Mouse (Mus musculus): Measurements from ENCODE around the gene Gabbr1. TPM values are rescaled to one million over a fixed set of nuclear protein-coding genes. Genes with fewer than 3 reads are reported as not detected.

Gabbr1 gene
- polyA plus RNA-seq, 1 experiment from 2014 or later: 8.1 TPM

GRCm38 (mm10) chr17:37078990-37079389 is 33.2 kb downstream of the Gabbr1 start:
- WGBS: 29% methylated on average over 2 of the region's 2 CpGs
- Histone ChIP-seq H3K9me3 (ENCODE audit: control insufficient read depth, low read length) (no peaks in the 10 kb centered on the region), H3K27ac (ENCODE audit: low read depth, low read length) (no peak overlapping the region), H3K36me3 (ENCODE audit: control insufficient read depth, insufficient read depth, low read length) (peaks cover 12% of the 10 kb centered on the region; the same call in 1 of the 2 replicates), H3K27me3 (ENCODE audit: control insufficient read depth, insufficient read depth, low read length) (no peaks in the 10 kb centered on the region), H3K4me3 (ENCODE audit: low read length) (no peak overlapping the region), H3K4me1 (ENCODE audit: control insufficient read depth, insufficient read depth, low read length) (no peaks in the 10 kb centered on the region), H3K4me2 (replicated peaks; ENCODE audit: low read depth, low read length) (no peak overlapping the region), H3K9ac (ENCODE audit: low read depth, low read length) (no peak overlapping the region)
- ATAC-seq (ENCODE audit: low FRiP score, low TSS enrichment): no peak

GRCm38 (mm10) chr17:37080119-37080518 is 34.4 kb downstream of the Gabbr1 start:
- H3K9ac ChIP-seq (ENCODE audit: low read depth, low read length): no peak overlapping the region
- no peaks in the 10 kb centered on the region for H3K27me3 ChIP-seq (ENCODE audit: control insufficient read depth, insufficient read depth, low read length)
- H3K27ac ChIP-seq (ENCODE audit: low read depth, low read length): no peak overlapping the region
- no peak overlapping the region for H3K4me2 ChIP-seq (replicated peaks; ENCODE audit: low read depth, low read length)
- peaks cover 4% of the 10 kb centered on the region; the same call in 1 of the 2 replicates for H3K36me3 ChIP-seq (ENCODE audit: control insufficient read depth, insufficient read depth, low read length)
- no peak overlapping the region for H3K4me3 ChIP-seq (ENCODE audit: low read length)
- WGBS: 16% methylated on average over 5 of the region's 5 CpGs
- H3K4me1 ChIP-seq (ENCODE audit: control insufficient read depth, insufficient read depth, low read length): no peaks in the 10 kb centered on the region
- ATAC-seq (ENCODE audit: low FRiP score, low TSS enrichment): no peak
- H3K9me3 ChIP-seq (ENCODE audit: control insufficient read depth, low read length): no peaks in the 10 kb centered on the region

GRCm38 (mm10) chr17:37081659-37082058 is 35.9 kb downstream of the Gabbr1 start:
- H3K4me1 ChIP-seq (ENCODE audit: control insufficient read depth, insufficient read depth, low read length): no peaks in the 10 kb centered on the region
- no peak overlapping the region for H3K4me3 ChIP-seq (ENCODE audit: low read length)
- no peak for ATAC-seq (ENCODE audit: low FRiP score, low TSS enrichment)
- 94% methylated on average over 4 of the region's 4 CpGs for WGBS
- H3K27ac ChIP-seq (ENCODE audit: low read depth, low read length): no peak overlapping the region
- no peaks in the 10 kb centered on the region for H3K9me3 ChIP-seq (ENCODE audit: control insufficient read depth, low read length)
- peaks cover 2% of the 10 kb centered on the region; the same call in 1 of the 2 replicates for H3K36me3 ChIP-seq (ENCODE audit: control insufficient read depth, insufficient read depth, low read length)
- H3K4me2 ChIP-seq (replicated peaks; ENCODE audit: low read depth, low read length): no peak overlapping the region
- H3K9ac ChIP-seq (ENCODE audit: low read depth, low read length): no peak overlapping the region
- H3K27me3 ChIP-seq (ENCODE audit: control insufficient read depth, insufficient read depth, low read length): no peaks in the 10 kb centered on the region

GRCm38 (mm10) chr17:37083327-37083726 is 37.6 kb downstream of the Gabbr1 start:
- ATAC-seq (ENCODE audit: low FRiP score, low TSS enrichment): peak; percentile 74
- no peak overlapping the region for H3K9ac ChIP-seq (ENCODE audit: low read depth, low read length)
- no peak overlapping the region for H3K4me3 ChIP-seq (ENCODE audit: low read length)
- no peaks in the 10 kb centered on the region for H3K9me3 ChIP-seq (ENCODE audit: control insufficient read depth, low read length)
- H3K27ac ChIP-seq (ENCODE audit: low read depth, low read length): no peak overlapping the region
- H3K4me1 ChIP-seq (ENCODE audit: control insufficient read depth, insufficient read depth, low read length): no peaks in the 10 kb centered on the region
- no peaks in the 10 kb centered on the region for H3K36me3 ChIP-seq (ENCODE audit: control insufficient read depth, insufficient read depth, low read length)
- H3K4me2 ChIP-seq (replicated peaks; ENCODE audit: low read depth, low read length): no peak overlapping the region
- WGBS: 3% methylated on average over 8 of the region's 8 CpGs
- H3K27me3 ChIP-seq (ENCODE audit: control insufficient read depth, insufficient read depth, low read length): no peaks in the 10 kb centered on the region

- no peaks in the 10 kb centered on the region for H3K27me3 ChIP-seq (ENCODE audit: control insufficient read depth, insufficient read depth, low read length)
- 72% methylated on average over 5 of the region's 5 CpGs for WGBS
- H3K27ac ChIP-seq (ENCODE audit: low read depth, low read length): no peak overlapping the region
- H3K9ac ChIP-seq (ENCODE audit: low read depth, low read length): no peak overlapping the region
- ATAC-seq (ENCODE audit: low FRiP score, low TSS enrichment): no peak
- no peak overlapping the region for H3K4me2 ChIP-seq (replicated peaks; ENCODE audit: low read depth, low read length)
- no peaks in the 10 kb centered on the region for H3K4me1 ChIP-seq (ENCODE audit: control insufficient read depth, insufficient read depth, low read length)
- no peaks in the 10 kb centered on the region for H3K36me3 ChIP-seq (ENCODE audit: control insufficient read depth, insufficient read depth, low read length)
- H3K9me3 ChIP-seq (ENCODE audit: control insufficient read depth, low read length): no peaks in the 10 kb centered on the region
- H3K4me3 ChIP-seq (ENCODE audit: low read length): no peak overlapping the region
These were observed 38.9 kb downstream of the Gabbr1 start for GRCm38 (mm10) chr17:37084632-37085031.

- 81% methylated on average over 10 of the region's 10 CpGs for WGBS
- no peak for ATAC-seq (ENCODE audit: low FRiP score, low TSS enrichment)
- H3K4me2 ChIP-seq (replicated peaks; ENCODE audit: low read depth, low read length): no peak overlapping the region
- no peak overlapping the region for H3K27ac ChIP-seq (ENCODE audit: low read depth, low read length)
- H3K4me1 ChIP-seq (ENCODE audit: control insufficient read depth, insufficient read depth, low read length): no peaks in the 10 kb centered on the region
- H3K36me3 ChIP-seq (ENCODE audit: control insufficient read depth, insufficient read depth, low read length): no peaks in the 10 kb centered on the region
- no peak overlapping the region for H3K9ac ChIP-seq (ENCODE audit: low read depth, low read length)
- H3K9me3 ChIP-seq (ENCODE audit: control insufficient read depth, low read length): no peaks in the 10 kb centered on the region
- no peak overlapping the region for H3K4me3 ChIP-seq (ENCODE audit: low read length)
- H3K27me3 ChIP-seq (ENCODE audit: control insufficient read depth, insufficient read depth, low read length): no peaks in the 10 kb centered on the region
These were observed 39.8 kb downstream of the Gabbr1 start for GRCm38 (mm10) chr17:37085545-37085944.

GRCm38 (mm10) chr17:37088399-37088798 is 42.6 kb downstream of the Gabbr1 start, which contains the start of gene Olfr90:
TSS of gene Olfr90 (minus strand) at chr17:37088499.
- H3K27me3 ChIP-seq (ENCODE audit: control insufficient read depth, insufficient read depth, low read length): no peaks in the 10 kb centered on the region
- H3K4me3 ChIP-seq (ENCODE audit: low read length): no peak within 1 kb of the TSS
- H3K36me3 ChIP-seq (ENCODE audit: control insufficient read depth, insufficient read depth, low read length): no peaks in the 10 kb centered on the region
- no peaks in the 10 kb centered on the region for H3K9me3 ChIP-seq (ENCODE audit: control insufficient read depth, low read length)
- no peak within 1 kb of the TSS for H3K4me2 ChIP-seq (replicated peaks; ENCODE audit: low read depth, low read length)
- no peak within 1 kb of the TSS for H3K9ac ChIP-seq (ENCODE audit: low read depth, low read length)
- no peaks in the 10 kb centered on the region for H3K4me1 ChIP-seq (ENCODE audit: control insufficient read depth, insufficient read depth, low read length)
- H3K27ac ChIP-seq (ENCODE audit: low read depth, low read length): no peak within 1 kb of the TSS
- no peak for ATAC-seq (ENCODE audit: low FRiP score, low TSS enrichment)

- no peak for ATAC-seq (ENCODE audit: low FRiP score, low TSS enrichment)
- WGBS: 84% methylated on average over 1 of the region's 1 CpGs
- Histone ChIP-seq H3K4me2 (replicated peaks; ENCODE audit: low read depth, low read length) (no peak overlapping the region), H3K4me3 (ENCODE audit: low read length) (no peak overlapping the region), H3K27ac (ENCODE audit: low read depth, low read length) (no peak overlapping the region), H3K4me1 (ENCODE audit: control insufficient read depth, insufficient read depth, low read length) (no peaks in the 10 kb centered on the region), H3K27me3 (ENCODE audit: control insufficient read depth, insufficient read depth, low read length) (no peaks in the 10 kb centered on the region), H3K9ac (ENCODE audit: low read depth, low read length) (no peak overlapping the region), H3K36me3 (ENCODE audit: control insufficient read depth, insufficient read depth, low read length) (no peaks in the 10 kb centered on the region), H3K9me3 (ENCODE audit: control insufficient read depth, low read length) (no peaks in the 10 kb centered on the region)
These were observed 46.4 kb downstream of the Gabbr1 start for GRCm38 (mm10) chr17:37092198-37092597.

GRCm38 (mm10) chr17:37093289-37093688 is 47.5 kb downstream of the Gabbr1 start:
- no peak overlapping the region for H3K4me3 ChIP-seq (ENCODE audit: low read length)
- no peaks in the 10 kb centered on the region for H3K27me3 ChIP-seq (ENCODE audit: control insufficient read depth, insufficient read depth, low read length)
- 78% methylated on average over 5 of the region's 5 CpGs for WGBS
- ATAC-seq (ENCODE audit: low FRiP score, low TSS enrichment): no peak
- H3K9me3 ChIP-seq (ENCODE audit: control insufficient read depth, low read length): no peaks in the 10 kb centered on the region
- H3K4me1 ChIP-seq (ENCODE audit: control insufficient read depth, insufficient read depth, low read length): no peaks in the 10 kb centered on the region
- H3K9ac ChIP-seq (ENCODE audit: low read depth, low read length): no peak overlapping the region
- no peaks in the 10 kb centered on the region for H3K36me3 ChIP-seq (ENCODE audit: control insufficient read depth, insufficient read depth, low read length)
- H3K27ac ChIP-seq (ENCODE audit: low read depth, low read length): no peak overlapping the region
- no peak overlapping the region for H3K4me2 ChIP-seq (replicated peaks; ENCODE audit: low read depth, low read length)
